ENCODE assay signal across 9 mouse cellular contexts in the genomic region with DNA sequence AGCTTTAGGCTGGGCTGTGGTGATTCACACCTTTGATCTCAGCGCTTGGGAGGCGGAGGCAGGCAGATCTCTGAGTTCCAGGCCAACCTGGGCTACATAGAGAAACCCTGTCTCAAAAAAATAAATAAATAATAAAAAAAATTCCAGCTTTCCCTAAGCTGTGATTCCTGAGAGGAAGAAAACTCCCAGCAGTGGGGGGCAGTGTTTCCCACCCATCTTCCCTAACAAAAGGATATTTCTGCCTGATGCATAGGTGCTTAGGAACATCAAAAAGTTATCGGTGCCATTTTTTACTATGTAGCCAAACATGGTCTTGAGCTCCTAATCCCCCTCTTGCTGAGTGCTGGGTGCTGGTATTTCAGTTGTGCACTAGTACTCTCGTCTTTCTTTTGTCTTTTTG. TPM values are rescaled to one million over a fixed set of nuclear protein-coding genes. Genes with fewer than 3 reads are reported as not detected.
A peak's percentile ranks its signal among the peaks of the same experiment; 100 is the strongest.
DNase-seq lines count a peak whose midpoint lies in the region; ATAC-seq and TF ChIP-seq lines count a peak whose summit lies in the region.
"Had no signal": no experiment of that assay in that cellular context is flagged by ENCODE, and none has a peak within 500 bp of the region (broad histone marks: within the 10 kb centered on the region; RNA-seq: fewer than 3 reads in every experiment).

No protein-coding gene starts in this region.

- no peak for DNase-seq in forebrain, embryonic 10.5 days (ENCODE audit: extremely low spot score, low spot score)
- DNase-seq in forebrain, embryonic 11.5 days (ENCODE audit: low spot score) = no peak
- peak; percentile 50 for DNase-seq in NIH3T3 (ENCODE audit: low read depth)
- no peak for DNase-seq in hindbrain, postnatal 0 days (ENCODE audit: low spot score)
- DNase-seq in lung, postnatal 14 days = peak; percentile 5
- no peak for DNase-seq in urinary bladder, postnatal 10 days (ENCODE audit: low spot score)
- DNase-seq in frontal cortex, postnatal 14 days (ENCODE audit: low spot score in 2 of 2) = no peak
- DNase-seq: gastrocnemius, postnatal 14 days had no signal

- H3K9me3 ChIP-seq in forebrain, embryonic 10.5 days = peaks cover 13% of the 10 kb centered on the region
- no peaks in the 10 kb centered on the region; the same call in 1 of the 2 replicates for H3K9me3 ChIP-seq in forebrain, embryonic 11.5 days (ENCODE audit: control insufficient read depth, low read length)
- H3K9me3 ChIP-seq in hindbrain, postnatal 0 days (ENCODE audit: low read length) = no peaks in the 10 kb centered on the region

- H3K4me1 ChIP-seq in forebrain, embryonic 10.5 days = peaks cover 20% of the 10 kb centered on the region
- H3K4me1 ChIP-seq in forebrain, embryonic 11.5 days (replicated peaks; ENCODE audit: control insufficient read depth, insufficient read depth, low read length) = peaks cover 3% of the 10 kb centered on the region; the same call in 1 of the 2 replicates
- peaks cover 8% of the 10 kb centered on the region; the same call in 1 of the 2 replicates for H3K4me1 ChIP-seq in hindbrain, postnatal 0 days (ENCODE audit: insufficient read depth, low read length)

- H3K36me3 ChIP-seq in forebrain, embryonic 10.5 days (replicated peaks) = peaks cover 52% of the 10 kb centered on the region
- H3K36me3 ChIP-seq in forebrain, embryonic 11.5 days (ENCODE audit: control insufficient read depth, insufficient read depth, low read length) = no peaks in the 10 kb centered on the region
- 0 out of 2 replicates have a peak, but pooled peaks cover 4% of the 10 kb centered on the region for H3K36me3 ChIP-seq in hindbrain, postnatal 0 days (ENCODE audit: insufficient read depth, low read length)

- TF ChIP-seq CTCF in hindbrain, postnatal 0 days (IDR thresholded peaks at IDR 0.05; ENCODE audit: low read depth) = 0 out of 2 replicates have a peak, but pooled peaks have one; percentile 12

- H3K4me2 ChIP-seq in forebrain, embryonic 11.5 days (ENCODE audit: low read depth, low read length, severe bottlenecking) = no peak overlapping the region; the same call in 1 of the 2 replicates
- H3K4me2 ChIP-seq in hindbrain, postnatal 0 days (ENCODE audit: low read depth, low read length) = peak overlapping the region; percentile 73; the same call in 1 of the 2 replicates

- 95% methylated on average over 4 of the region's 4 CpGs for WGBS in forebrain, embryonic 10.5 days
- 95% methylated on average over 4 of the region's 4 CpGs for WGBS in forebrain, embryonic 11.5 days
- 93% methylated on average over 4 of the region's 4 CpGs for WGBS in hindbrain, postnatal 0 days

- H3K4me3 ChIP-seq in forebrain, embryonic 10.5 days = peak overlapping the region; percentile 89
- no peak overlapping the region for H3K4me3 ChIP-seq in forebrain, embryonic 11.5 days (ENCODE audit: low read depth, low read length)
- H3K4me3 ChIP-seq in hindbrain, postnatal 0 days (ENCODE audit: low read length) = no peak overlapping the region

- no peak overlapping the region for H3K27ac ChIP-seq in forebrain, embryonic 10.5 days
- H3K27ac ChIP-seq in forebrain, embryonic 11.5 days (ENCODE audit: low read depth, low read length) = no peak overlapping the region
- H3K27ac ChIP-seq in hindbrain, postnatal 0 days = no peak overlapping the region

- no peaks in the 10 kb centered on the region for H3K27me3 ChIP-seq in forebrain, embryonic 10.5 days (ENCODE audit: poor library complexity, severe bottlenecking)
- H3K27me3 ChIP-seq in forebrain, embryonic 11.5 days (ENCODE audit: control insufficient read depth, insufficient read depth, low read length) = no peaks in the 10 kb centered on the region
- no peaks in the 10 kb centered on the region for H3K27me3 ChIP-seq in hindbrain, postnatal 0 days (ENCODE audit: insufficient read depth, low read length)

- ATAC-seq in forebrain, embryonic 11.5 days (replicated peaks; ENCODE audit: low FRiP score) = no peak
- ATAC-seq in hindbrain, postnatal 0 days = no peak
- ATAC-seq in monocyte, adult 5-6 weeks (replicated peaks; ENCODE audit: insufficient number of reproducible peaks, low FRiP score, low TSS enrichment, poor library complexity, severe bottlenecking) = no peak

- no peak overlapping the region for H3K9ac ChIP-seq in forebrain, embryonic 11.5 days (ENCODE audit: low read length)
- H3K9ac ChIP-seq in hindbrain, postnatal 0 days (replicated peaks; ENCODE audit: low read length) = no peak overlapping the region

RNA-seq across cellular contexts. Expression of gene Tfcp2, which starts 1.5 kb away (rescaled TPM):
- polyA plus RNA-seq in forebrain, embryonic 10.5 days (2016; fragmentation: Nextera tagmentation; extraction: Ambion mirVana) = 31.4 and 33.4 TPM in 2 replicates
- 31.7 and 32.9 TPM in 2 replicates for polyA plus RNA-seq in forebrain, embryonic 11.5 days (2014; fragmentation: Nextera tagmentation; extraction: Ambion mirVana)
- total RNA-seq in hindbrain, postnatal 0 days (2014; rRNA removed) = 27.1 and 45.7 TPM in 2 replicates
- polyA plus RNA-seq in hindbrain, postnatal 0 days (2015; fragmentation: Nextera tagmentation; extraction: Ambion mirVana) = 34.9 and 35.6 TPM in 2 replicates
- total RNA-seq in monocyte, adult 5-6 weeks (2017) = 4.9 to 13.8 TPM (median 10.3 TPM) in 3 replicates

RNA-seq across cellular contexts. Expression of gene Pou6f1, which starts 49.5 kb away (rescaled TPM):
- 3.6 and 4.9 TPM in 2 replicates for polyA plus RNA-seq in forebrain, embryonic 10.5 days (2016; fragmentation: Nextera tagmentation; extraction: Ambion mirVana)
- 15.6 and 17.1 TPM in 2 replicates for polyA plus RNA-seq in forebrain, embryonic 11.5 days (2014; fragmentation: Nextera tagmentation; extraction: Ambion mirVana)
- total RNA-seq in hindbrain, postnatal 0 days (2014; rRNA removed) = 84.1 and 85.2 TPM in 2 replicates
- polyA plus RNA-seq in hindbrain, postnatal 0 days (2015; fragmentation: Nextera tagmentation; extraction: Ambion mirVana) = 23.8 and 24.9 TPM in 2 replicates
- total RNA-seq in monocyte, adult 5-6 weeks (2017) = 5.8 to 17.7 TPM (median 16.6 TPM) in 3 replicates

RNA-seq across cellular contexts. Expression of gene Csrnp2, which starts 55.0 kb away (rescaled TPM):
- 17.0 and 17.2 TPM in 2 replicates for polyA plus RNA-seq in forebrain, embryonic 10.5 days (2016; fragmentation: Nextera tagmentation; extraction: Ambion mirVana)
- polyA plus RNA-seq in forebrain, embryonic 11.5 days (2014; fragmentation: Nextera tagmentation; extraction: Ambion mirVana) = 26.3 and 26.4 TPM in 2 replicates
- 50.2 and 53.9 TPM in 2 replicates for total RNA-seq in hindbrain, postnatal 0 days (2014; rRNA removed)
- 27.3 and 29.9 TPM in 2 replicates for polyA plus RNA-seq in hindbrain, postnatal 0 days (2015; fragmentation: Nextera tagmentation; extraction: Ambion mirVana)
- 3.4 to 4.2 TPM (median 3.6 TPM) in 3 replicates for total RNA-seq in monocyte, adult 5-6 weeks (2017)

Comparison
In these comparisons a context has a peak if more than half of its experiments do, and no peak if none do; other contexts are left out.
1. DNase-seq: peak in NIH3T3 (single experiment) and lung, postnatal 14 days (single experiment); none in forebrain, embryonic 10.5 days (single experiment), forebrain, embryonic 11.5 days (single experiment), hindbrain, postnatal 0 days (single experiment), urinary bladder, postnatal 10 days (single experiment) and frontal cortex, postnatal 14 days (0 of 2).